Mouse (Mus musculus): Measurements from ENCODE around the gene Plekho1.
"Not testable (repeated sequence)": the region's sequence is repeated elsewhere in the genome, so short reads cannot be mapped to it uniquely, and the experiment has no call there.

The Plekho1 gene

GRCm38 (mm10) chr3:95978265-95978664 is 17.5 kb downstream of the Plekho1 start:
- no peak for DNase-seq

GRCm38 (mm10) chr3:95977587-95977986 is 18.2 kb downstream of the Plekho1 start:
- not testable (repeated sequence) for DNase-seq

- DNase-seq, result no peak
These were observed 18.7 kb downstream of the Plekho1 start for GRCm38 (mm10) chr3:95977079-95977478.

DNA sequence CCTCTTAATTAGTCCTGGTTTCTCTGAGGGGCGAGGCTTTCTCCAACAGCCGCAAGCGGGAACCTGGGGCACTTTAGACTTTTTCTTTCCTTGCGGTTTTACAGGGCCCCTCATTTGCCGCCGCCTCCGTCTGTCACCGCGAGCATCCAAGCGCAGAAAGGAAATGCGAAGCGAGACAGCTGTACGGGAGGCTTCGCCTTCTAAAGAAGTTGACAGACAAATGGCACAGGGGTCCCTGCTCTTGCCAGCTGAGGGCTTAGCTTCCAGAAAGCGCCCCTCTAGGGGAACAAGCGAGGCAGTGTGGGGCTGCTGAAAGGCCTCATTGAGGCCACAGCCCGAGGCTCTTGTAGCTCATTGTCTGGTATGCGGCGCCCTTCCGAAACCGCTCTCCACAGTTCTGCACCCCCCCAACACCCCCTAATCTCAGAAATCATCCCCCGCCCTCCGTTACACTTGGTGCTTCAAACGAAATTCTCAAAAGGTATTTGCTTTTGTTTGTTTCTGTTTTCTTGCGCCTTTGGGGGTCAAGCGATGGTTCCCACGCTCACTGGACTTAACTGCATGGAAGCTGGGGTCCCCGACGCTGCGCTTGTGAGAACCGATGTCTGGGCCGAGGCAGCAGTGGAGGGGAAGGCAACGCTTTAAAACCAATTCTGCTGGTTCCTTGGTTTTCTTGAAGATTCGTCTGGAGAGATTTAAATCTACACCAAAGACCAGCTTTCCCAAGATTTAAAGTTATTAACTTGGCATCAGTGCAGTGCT is 22.7 kb downstream of the Plekho1 start:
- DNase-seq, result peak; percentile 93

DNA sequence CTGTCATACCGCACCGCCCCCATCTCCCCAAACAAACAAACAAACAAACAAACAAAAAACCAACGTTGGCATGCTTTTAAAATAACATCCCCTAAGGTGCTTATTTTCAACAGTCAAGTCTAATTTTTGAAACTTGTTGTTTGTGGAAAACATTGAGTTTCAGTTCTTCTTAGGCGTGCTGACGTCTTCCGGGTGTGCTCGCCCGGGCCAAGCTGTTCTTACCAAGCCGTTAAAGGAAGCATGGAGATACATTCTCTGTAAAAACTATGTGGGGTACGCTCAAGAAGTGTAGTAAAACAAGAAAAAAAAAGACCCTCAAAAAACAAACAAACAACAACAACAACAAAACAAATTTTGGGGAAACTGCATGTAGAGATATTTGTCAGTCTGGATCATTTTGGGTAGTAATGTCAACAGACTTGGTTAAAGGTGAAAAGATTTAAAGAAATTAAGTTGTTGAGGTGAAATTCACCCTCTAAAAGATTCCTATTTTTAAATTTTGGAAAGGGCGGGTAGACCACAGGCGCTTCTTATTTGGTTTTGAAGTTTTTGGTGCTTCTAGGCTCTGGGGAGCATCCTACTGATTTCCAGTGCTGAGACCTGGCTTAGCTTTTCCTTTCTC is 23.4 kb downstream of the Plekho1 start:
- no peak for DNase-seq

DNA sequence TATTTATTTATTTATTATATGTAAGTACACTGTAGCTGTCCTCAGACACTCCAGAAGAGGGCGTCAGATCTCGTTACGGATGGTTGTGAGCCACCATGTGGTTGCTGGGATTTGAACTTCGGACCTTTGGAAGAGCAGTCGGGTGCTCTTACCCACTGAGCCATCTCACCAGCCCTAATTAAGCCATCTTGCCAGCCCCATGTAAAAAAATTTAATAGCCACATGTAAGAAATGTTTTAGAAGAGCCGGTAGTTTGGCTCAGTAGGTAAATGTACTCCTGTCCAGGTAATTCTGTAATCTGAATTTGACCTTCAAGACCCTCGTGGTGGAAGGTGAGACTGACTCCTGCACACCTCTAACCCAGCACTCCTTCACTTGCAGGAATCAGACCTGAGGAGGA is 25.1 kb downstream of the Plekho1 start:
- not testable (repeated sequence) for DNase-seq

DNA sequence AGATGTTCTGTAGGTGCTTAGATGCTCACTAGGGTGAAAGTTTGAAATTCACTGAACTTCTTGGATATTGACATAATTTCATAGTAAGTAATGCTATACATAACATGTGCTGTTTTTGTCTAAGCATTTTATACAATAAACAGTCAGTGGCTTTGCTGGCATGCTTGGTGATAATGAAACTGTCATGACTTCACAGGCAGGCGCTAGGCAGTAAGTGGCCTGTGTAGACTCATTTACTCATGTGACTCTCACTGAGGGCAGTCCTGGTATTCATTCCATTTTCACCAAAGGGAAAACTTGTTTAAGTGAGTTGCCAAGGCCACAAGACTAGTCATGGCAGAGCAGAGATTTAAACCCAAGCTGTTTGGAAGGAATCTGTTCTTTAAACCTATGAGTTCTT is 26.5 kb downstream of the Plekho1 start:
- DNase-seq, result no peak

DNA sequence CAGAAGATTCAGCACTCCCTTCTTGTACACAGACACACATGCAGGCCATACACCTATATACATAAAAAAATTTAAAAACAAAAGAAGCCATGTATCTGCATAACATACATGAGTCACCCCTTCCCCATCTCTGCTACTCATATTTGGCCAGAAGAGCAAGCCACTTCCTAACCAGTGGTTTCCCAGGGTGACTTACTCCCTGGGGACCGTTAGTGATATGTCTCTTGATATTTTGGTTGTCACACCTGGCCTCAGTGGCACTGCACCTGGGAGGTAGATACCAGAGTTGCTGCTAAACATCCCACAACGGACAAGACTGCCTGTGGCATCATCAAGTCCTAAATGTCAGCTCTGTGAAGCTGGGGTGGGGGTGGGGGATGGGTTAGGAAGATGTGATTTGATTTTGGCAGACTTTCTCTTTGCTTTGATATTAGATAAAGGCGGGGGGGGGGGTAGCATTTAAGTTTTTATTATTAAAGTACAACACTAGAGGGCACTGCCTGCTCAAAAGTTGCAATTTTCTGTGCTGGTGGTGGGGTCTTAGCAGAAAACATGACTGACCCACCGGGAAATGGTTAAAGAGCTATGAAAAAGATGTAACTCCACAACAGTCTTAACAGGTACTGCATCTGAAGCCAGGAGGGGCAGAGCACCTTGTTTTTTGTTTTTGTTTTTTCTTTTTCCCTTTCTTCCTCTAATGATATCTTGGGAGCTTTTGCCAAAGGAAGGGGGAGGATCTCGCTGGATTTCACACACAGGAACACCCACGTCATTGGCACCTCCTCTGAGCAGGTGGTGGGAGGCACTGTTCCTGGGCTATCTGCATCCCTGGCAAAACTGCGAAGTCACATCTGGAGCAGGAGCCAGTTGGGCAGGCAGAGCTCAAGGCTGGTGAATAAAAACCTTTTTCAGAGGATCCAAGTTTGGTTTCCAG is 30.0 kb downstream of the Plekho1 start:
- peak; percentile 78 for DNase-seq

DNA sequence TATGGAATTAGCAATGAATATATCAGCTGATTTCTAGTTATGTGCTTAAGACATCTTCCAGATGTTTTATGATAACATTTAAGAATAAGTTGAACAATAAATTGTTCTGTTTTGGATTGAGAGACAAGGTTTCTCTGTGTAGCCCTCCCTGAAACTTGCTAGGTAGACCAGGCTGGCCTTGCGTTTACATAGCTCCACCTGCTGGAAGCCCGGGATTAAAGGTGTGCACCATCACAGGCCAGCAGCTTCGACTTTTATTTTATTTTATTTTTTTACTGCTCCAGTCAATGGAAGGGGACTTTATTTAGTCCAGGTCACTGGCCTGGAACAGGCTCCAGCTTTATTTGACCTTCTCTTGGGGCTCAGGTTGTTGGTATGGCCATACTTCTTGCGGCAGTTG is 32.1 kb downstream of the Plekho1 start:
- DNase-seq, result no peak

DNA sequence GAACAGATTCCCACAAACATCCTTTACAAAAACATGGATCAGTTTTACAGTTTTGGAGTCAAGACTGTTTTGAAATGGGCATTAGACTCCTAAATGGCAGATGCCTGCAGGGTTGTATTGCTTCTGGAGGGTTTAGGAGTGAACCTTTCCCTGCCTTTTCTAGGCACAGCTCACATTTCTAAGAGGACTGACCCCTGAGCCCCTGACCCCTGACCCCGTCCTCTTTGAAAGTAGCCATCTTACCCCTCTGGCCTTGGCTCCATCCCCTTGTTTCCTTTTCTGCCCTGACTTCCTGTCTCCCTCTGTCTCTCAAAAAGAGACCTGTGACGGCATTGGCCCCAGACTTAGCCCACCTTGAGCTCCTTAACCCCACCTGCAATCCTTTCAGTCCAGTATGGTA is 32.6 kb downstream of the Plekho1 start:
- DNase-seq, result no peak

GRCm38 (mm10) chr3:95962182-95962581 is 33.6 kb downstream of the Plekho1 start:
- DNase-seq, result not testable (repeated sequence)

DNA sequence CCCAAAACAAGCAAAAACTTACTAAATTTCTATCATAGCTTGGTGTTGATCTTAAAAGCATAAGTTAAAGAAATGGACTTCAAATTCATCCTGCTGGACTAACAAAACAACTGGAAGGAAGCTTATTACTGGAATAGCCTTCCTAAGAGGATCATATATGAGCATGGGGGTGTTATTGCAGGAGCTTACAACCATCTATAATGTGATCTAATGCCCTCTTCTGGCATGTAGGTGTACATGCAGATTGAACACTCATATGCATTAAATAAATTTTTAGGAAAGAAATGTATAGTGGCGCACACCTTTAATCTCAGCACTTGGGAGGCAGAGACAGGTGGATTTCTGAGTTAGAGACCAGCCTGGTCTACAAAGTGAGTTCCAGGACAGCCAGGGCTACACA is 36.0 kb downstream of the Plekho1 start:
- peak; percentile 54 for DNase-seq

- peak; percentile 62 for DNase-seq
These were observed 36.7 kb downstream of the Plekho1 start for GRCm38 (mm10) chr3:95959082-95959481.

GRCm38 (mm10) chr3:95957359-95958148 is 38.2 kb downstream of the Plekho1 start:
- no peak for DNase-seq

DNA sequence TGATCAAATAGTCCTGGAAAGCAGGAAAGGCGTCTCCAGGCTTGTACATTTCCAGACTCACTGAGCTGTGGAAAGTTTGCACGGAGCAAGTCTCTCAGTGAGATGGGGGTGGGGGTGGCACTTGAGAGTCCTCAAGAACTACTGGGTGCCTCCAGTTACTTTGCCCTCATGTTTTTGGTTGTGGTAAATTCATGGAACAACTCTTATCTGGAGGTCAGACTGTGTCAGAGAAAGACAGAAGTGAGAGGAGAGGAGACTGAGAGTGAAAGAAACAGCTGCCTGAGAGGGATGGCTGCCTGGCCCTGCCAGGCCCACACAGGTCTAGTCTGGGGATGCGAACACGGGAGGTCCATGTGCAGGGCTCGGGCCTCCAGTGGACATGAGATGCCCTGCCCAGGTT is 40.5 kb downstream of the Plekho1 start:
- DNase-seq, result no peak

DNA sequence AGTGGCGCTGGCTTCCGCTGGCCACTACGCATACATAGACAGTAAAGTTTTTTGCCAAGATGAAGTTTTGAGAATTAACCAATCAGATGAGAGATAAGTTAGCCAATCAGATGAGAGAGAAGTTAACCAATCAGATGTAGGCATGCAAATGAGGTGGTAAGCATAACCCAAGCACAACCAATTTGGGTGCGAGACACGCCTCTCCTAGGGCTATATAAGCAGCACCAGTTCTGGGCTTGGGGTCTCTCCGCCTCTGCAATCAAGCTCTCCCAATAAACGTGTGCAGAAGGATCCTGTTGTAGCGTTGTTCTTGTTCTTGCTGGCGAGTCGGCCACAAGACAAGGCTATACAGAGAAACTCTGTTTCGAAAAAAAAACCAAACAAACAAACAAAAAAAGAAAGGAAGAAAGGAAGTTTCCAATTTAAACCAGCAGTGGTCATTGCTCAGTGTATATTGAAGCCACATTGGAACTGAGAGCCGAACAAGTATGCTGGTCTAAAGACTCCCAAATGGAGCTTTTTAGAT is 41.1 kb downstream of the Plekho1 start:
- not testable (repeated sequence) for DNase-seq

DNA sequence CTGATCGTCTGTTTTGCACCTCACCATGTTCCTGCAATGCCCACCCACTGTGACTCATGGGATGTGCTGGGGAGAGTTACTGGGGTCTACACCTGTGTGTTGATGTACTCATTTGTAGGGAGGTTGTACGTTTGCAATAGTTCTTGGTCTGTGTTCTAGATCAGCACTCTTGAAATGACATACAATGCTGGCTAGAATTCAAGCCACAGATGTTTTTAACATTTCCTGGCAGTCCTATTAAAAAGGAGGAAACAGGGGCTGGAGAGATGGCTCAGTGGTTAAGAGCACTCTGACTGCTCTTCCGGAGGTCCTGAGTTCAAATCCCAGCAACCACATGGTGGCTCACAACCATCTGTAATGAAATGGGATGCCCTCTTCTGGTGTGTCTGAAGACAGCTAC is 42.3 kb downstream of the Plekho1 start:
- DNase-seq, result no peak

DNA sequence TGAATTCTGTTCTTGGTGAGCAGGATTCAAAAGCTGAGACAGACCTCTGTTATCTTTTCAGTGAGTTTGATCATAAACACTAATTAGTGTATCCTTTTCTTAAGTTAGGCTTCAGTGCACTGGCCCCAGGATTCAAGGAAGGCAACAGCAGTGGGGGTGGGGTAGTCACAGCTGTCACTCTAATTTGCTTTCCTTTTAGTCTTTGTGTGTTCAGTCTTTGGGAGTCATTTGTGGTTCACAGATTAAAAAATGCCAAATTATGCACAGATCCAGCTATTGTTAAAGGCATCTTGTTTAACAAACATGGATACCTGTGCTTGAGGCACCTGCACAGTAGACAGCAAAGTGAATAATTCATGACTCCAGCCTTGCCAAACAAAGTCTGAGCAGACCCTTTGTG is 42.8 kb downstream of the Plekho1 start:
- peak; percentile 46 for DNase-seq

GRCm38 (mm10) chr3:95951566-95951965 is 44.2 kb downstream of the Plekho1 start:
- DNase-seq, result not testable (repeated sequence)

DNA sequence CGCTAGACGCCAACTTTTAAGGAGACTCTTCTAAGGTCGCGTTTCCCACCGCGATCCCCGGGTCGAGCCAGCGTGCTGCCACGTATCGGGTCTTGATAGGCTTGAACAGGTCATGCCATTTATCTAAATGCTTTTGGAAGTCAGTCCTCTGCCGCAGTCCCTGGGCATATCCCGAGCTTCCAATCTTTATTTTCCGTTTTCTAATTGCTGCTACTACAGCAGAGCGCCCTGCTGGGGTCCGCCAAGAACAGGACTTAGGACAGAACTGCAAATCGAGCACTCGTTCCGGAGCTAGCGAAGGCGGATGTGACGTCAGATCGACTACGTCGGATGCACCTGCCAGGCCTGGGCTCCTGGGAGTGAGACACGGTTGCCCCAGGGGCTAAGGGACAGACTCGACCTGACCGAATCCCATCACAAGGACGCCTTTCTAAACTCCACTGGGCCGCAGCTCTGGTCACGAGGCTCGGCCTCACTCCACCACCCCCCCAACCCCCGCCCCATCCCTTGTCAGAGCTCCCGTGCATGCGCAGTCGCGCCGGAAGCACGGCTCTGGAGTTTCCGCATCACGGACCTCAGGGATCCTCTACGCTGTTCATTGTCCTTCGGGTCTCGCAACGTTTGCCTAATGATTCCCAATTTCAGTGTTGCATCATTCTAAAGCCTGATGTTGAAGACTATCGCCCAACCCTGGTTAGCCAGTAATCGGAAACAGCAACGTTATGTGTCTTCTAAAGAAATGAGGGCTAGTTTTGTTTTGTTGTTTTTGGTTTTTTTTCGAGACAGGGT is 44.8 kb downstream of the Plekho1 start:
- peak; percentile 97 for DNase-seq

DNA sequence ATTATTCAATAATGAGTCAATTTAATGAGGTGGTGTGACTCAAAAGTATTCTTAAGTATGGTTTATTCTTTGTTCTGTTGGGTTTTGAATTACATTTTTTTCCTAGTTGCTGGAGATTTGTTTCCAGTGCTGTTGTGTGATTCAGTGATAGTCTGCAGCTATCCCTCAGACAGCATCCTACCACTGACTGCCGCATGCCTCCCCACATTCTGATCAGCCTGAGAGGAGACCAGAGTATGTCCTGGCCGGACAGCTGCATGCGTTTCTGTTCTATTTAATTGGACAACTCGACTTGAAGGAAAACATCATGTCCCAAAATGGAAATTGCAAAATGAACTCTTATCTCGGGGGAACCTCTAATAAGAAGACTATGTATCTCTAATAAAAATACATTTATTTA is 47.5 kb downstream of the Plekho1 start:
- no peak for DNase-seq
